Mouse (Mus musculus) kidney, embryonic 16.5 days (tissue): ENCODE measurements around the gene Glyctk. TPM values are rescaled to one million over a fixed set of nuclear protein-coding genes. Genes with fewer than 3 reads are reported as not detected.
A peak's percentile ranks its signal among the peaks of the same experiment; 100 is the strongest.
"Not testable (repeated sequence)": the region's sequence is repeated elsewhere in the genome, so short reads cannot be mapped to it uniquely, and the experiment has no call there.

Experiments used
- ATAC-seq: fragments of 200-750 bp; cut with Nextera tagmentation; 2 replicates; pipeline ENCODE4 v1.8.0; 2017; ENCODE audit warnings: moderate TSS enrichment; ENCODE audit not compliant: low FRiP score, low TSS enrichment
- H3K27ac ChIP-seq: fragments of 300-500 bp; sonication (generic); 2 replicates; pipeline ENCODE4 v1.5.1; 2014; ENCODE audit warnings: low read length
- H3K27me3 ChIP-seq: fragments of 300-500 bp; sonication (generic); 2 replicates; pipeline ENCODE4 v1.6.1; 2014; ENCODE audit warnings: low read length, control low read depth, mixed read lengths; ENCODE audit not compliant: insufficient read depth
- H3K36me3 ChIP-seq: fragments of 300-500 bp; sonication (generic); 2 replicates; pipeline ENCODE4 v1.6.1; 2014; ENCODE audit warnings: low read length, control low read depth, mixed read lengths; ENCODE audit not compliant: insufficient read depth
- H3K4me1 ChIP-seq: fragments of 300-500 bp; sonication (generic); 2 replicates; pipeline ENCODE4 v1.6.1; 2014; ENCODE audit warnings: low read length, control low read depth, mixed read lengths; ENCODE audit not compliant: insufficient read depth
- H3K4me2 ChIP-seq: fragments of 300-500 bp; sonication (generic); replicated peaks from 2 replicates; pipeline ENCODE4 v1.6.1; 2014; ENCODE audit warnings: low read depth, low read length
- H3K4me3 ChIP-seq: fragments of 300-500 bp; sonication (generic); 2 replicates; pipeline ENCODE4 v1.5.1; 2014; ENCODE audit warnings: mild to moderate bottlenecking, low read length
- H3K9ac ChIP-seq: fragments of 300-500 bp; sonication (generic); replicated peaks from 2 replicates; pipeline ENCODE4 v1.6.1; 2014; ENCODE audit warnings: low read length
- H3K9me3 ChIP-seq: fragments of 300-500 bp; sonication (generic); 2 replicates; pipeline ENCODE4 v1.6.1; 2016; ENCODE audit warnings: low read length, control low read depth
- WGBS: fragments of 180-500 bp; shearing (Covaris S2); extraction: QIAGEN DNeasy Blood & Tissue Kit; methylation state at CpG from one replicate; pipeline ENCODE4 v1.1.7; 2014; 5-methylcytosine and 5-hydroxymethylcytosine counted together
- polyA plus RNA-seq: library from polyadenylated mRNA; unstranded; fragments of >200 nt; fragmentation: Nextera tagmentation; extraction: Ambion mirVana; gene quantifications from 2 replicates; pipeline ENCODE4 v1.2.1, GENCODE M21; 2015

The Glyctk gene
- polyA plus RNA-seq, 1 experiment from 2014 or later = 17.1 TPM

GRCm38 (mm10) chr9:106169006-106169405, 11.1 kb upstream of the Glyctk start:
- 42% methylated on average over 1 of the region's 1 CpGs for WGBS
- H3K36me3 ChIP-seq, H3K9me3 ChIP-seq, H3K27me3 ChIP-seq, H3K27ac ChIP-seq, ATAC-seq, H3K9ac ChIP-seq, H3K4me2 ChIP-seq, H3K4me3 ChIP-seq: not testable (repeated sequence)
- H3K4me1 ChIP-seq = peaks cover 18% of the 10 kb centered on the region

- Histone ChIP-seq H3K4me1 (peaks cover 7% of the 10 kb centered on the region; the same call in 1 of the 2 replicates), H3K9ac (no peak overlapping the region), H3K27me3 (no peaks in the 10 kb centered on the region), H3K36me3 (no peaks in the 10 kb centered on the region), H3K4me3 (no peak overlapping the region), H3K27ac (no peak overlapping the region), H3K9me3 (no peaks in the 10 kb centered on the region), H3K4me2 (no peak overlapping the region)
- 59% methylated on average over 1 of the region's 1 CpGs for WGBS
- no peak for ATAC-seq
Observed at GRCm38 (mm10) chr9:106167703-106168102, 9.8 kb upstream of the Glyctk start.

DNA sequence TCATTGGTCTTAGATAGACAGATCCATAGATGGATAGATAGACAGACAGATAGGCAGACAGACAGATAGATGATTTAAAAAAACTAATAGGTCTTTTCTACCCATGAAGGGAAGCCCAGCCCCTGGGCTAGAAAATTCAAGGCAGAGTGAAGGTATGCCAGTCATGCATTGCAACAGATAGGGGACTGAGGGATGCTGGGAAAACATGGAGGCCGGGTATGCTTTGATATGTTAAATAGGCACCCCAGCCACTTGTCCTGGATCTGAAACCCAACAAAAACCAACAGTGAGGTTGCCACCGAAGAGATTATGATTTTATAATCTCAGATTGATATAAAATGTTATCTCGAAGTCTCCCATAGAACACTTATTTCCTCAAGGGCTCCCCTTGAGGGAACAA, 9.3 kb upstream of the Glyctk start:
- 88% methylated on average over 3 of the region's 3 CpGs for WGBS
- Histone ChIP-seq H3K9me3 (no peaks in the 10 kb centered on the region), H3K4me1 (peaks cover 7% of the 10 kb centered on the region; the same call in 1 of the 2 replicates), H3K4me3 (no peak overlapping the region), H3K27me3 (no peaks in the 10 kb centered on the region), H3K27ac (no peak overlapping the region), H3K4me2 (no peak overlapping the region), H3K9ac (no peak overlapping the region), H3K36me3 (no peaks in the 10 kb centered on the region)
- ATAC-seq = no peak

DNA sequence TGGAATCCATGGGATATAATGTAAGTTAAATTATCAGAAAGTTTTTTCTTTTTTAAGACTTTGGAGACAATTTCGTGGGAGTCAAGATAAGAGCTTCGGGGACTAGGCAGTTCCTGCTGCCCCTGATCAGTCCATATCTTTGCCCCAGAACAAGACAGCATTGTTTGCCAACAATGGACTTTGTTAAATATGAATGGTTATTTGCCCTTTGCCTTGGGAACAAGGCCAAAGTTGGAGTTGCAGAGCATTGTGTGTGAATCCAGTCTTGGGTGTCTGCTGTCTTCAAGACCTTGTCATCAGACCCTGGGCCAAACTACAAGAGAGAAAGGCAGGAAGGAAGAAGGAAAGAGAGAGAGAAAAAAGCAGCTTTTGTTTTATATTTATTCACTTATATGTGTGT, 8.8 kb upstream of the Glyctk start:
- no peak for ATAC-seq
- WGBS = 76% methylated on average over 2 of the region's 2 CpGs

GRCm38 (mm10) chr9:106160426-106160825, 2.5 kb upstream of the Glyctk start:
- peak overlapping the region; percentile 56 for H3K4me3 ChIP-seq
- peak overlapping the region; percentile 93 for H3K27ac ChIP-seq
- WGBS = 31% methylated on average over 5 of the region's 5 CpGs
- peak overlapping the region; percentile 68 for H3K4me2 ChIP-seq
- H3K27me3 ChIP-seq = no peaks in the 10 kb centered on the region
- no peaks in the 10 kb centered on the region for H3K9me3 ChIP-seq
- no peaks in the 10 kb centered on the region for H3K36me3 ChIP-seq
- no peak for ATAC-seq
- peaks cover 5% of the 10 kb centered on the region; the same call in 1 of the 2 replicates for H3K4me1 ChIP-seq
- peak overlapping the region; percentile 71 for H3K9ac ChIP-seq

More for the DNA sequence above, 8.8 kb upstream of the Glyctk start:
- Histone ChIP-seq H3K27me3 (no peaks in the 10 kb centered on the region), H3K27ac (no peak overlapping the region), H3K4me3 (no peak overlapping the region), H3K4me2 (no peak overlapping the region), H3K9ac (no peak overlapping the region), H3K4me1 (peaks cover 7% of the 10 kb centered on the region; the same call in 1 of the 2 replicates), H3K36me3 (no peaks in the 10 kb centered on the region), H3K9me3 (no peaks in the 10 kb centered on the region)

DNA sequence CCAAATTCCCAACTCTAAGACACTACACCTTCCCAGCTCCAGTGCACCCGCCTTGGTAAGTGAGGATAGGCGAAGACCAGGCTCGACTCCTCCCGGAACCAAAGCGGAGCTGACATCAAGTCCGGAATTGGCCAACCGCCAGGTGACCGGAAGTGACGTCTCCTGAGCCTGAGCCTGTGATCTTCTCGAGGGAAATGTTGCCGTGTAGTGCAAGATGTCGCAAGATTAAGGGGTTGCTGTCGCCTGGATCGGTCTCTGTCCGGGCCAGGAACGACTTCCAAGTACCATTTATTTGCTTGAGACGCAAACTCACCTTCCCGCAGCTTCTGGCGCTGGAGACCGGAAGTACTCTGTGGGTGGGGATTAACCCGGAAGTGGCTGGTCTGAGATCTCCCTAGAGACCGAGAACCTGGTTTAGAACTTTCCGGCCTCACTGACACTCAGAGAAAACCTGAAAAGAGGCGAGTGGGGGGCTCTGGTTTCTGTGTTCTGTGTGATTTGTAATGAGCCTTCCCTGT, 1.9 kb upstream of the Glyctk start:
- ATAC-seq = peak; percentile 84
- Histone ChIP-seq H3K9ac (peak overlapping the region; percentile 71), H3K27me3 (no peaks in the 10 kb centered on the region), H3K9me3 (no peaks in the 10 kb centered on the region), H3K4me3 (peak overlapping the region; percentile 56), H3K4me2 (peak overlapping the region; percentile 68), H3K36me3 (no peaks in the 10 kb centered on the region), H3K27ac (peak overlapping the region; percentile 93), H3K4me1 (peaks cover 5% of the 10 kb centered on the region; the same call in 1 of the 2 replicates)
- WGBS = under 1% methylated on average over 24 of the region's 24 CpGs

DNA sequence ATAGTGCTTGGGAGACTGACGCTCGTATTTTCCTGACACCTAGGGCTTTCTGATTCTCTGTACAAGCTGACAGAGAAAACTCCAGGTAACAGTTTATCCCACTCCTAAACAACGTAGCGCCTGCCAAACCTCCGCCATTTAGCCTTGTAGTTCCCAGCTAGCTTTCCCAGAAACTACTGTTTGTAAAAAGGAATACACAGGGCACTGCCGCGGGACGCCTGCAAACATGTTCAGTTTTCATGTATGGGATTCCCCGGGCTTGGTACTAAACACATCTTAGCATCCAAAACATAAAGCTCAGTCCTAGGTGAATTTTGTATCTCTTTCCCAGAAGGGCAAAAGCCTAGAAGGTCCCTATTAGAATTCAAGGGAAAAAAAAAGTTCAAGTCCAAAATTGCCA, 1.3 kb upstream of the Glyctk start:
- Histone ChIP-seq H3K9me3 (no peaks in the 10 kb centered on the region), H3K9ac (no peak overlapping the region), H3K4me1 (peaks cover 5% of the 10 kb centered on the region; the same call in 1 of the 2 replicates), H3K27ac (no peak overlapping the region), H3K4me2 (peak overlapping the region; percentile 68), H3K4me3 (no peak overlapping the region), H3K27me3 (no peaks in the 10 kb centered on the region), H3K36me3 (no peaks in the 10 kb centered on the region)
- 84% methylated on average over 9 of the region's 9 CpGs for WGBS
- no peak for ATAC-seq

- ATAC-seq = no peak
- H3K4me2 ChIP-seq = no peak overlapping the region
- no peaks in the 10 kb centered on the region for H3K9me3 ChIP-seq
Observed at GRCm38 (mm10) chr9:106157623-106157925, 364 bp downstream of the Glyctk start.

DNA sequence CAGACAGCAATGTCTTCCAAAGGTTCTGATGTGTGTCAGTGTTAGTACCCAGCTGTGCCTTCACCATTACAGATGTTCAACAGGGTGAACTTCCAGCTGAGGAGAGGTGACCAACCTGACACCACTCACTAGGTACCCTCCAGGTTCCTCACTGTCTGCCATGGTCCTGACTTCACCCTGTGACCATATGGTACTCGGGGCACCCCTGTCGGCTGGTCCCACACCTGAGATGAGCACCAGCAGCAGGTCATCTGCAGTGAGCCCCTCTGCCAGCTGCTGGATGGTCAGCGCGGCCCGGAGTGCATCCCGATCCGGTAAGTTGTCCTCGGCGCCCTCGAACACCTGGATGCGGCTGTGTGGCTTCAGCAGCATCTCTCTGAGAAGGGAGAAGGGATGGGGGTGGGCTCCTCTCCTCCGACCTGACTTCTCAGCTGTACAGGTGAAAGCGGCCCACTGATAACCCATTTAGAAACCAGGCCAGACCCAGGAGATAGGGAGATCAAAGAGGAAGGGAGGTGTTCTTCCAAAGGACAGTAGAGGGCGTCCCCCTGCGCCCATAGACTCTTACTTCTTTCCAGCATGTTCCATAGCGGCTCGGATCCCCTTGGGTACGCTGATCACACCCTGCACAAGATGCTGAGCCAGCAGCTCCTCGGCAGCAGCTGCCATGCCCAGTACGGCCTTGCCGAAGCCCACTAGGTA, 866 bp downstream of the Glyctk start:
- H3K9me3 ChIP-seq = no peaks in the 10 kb centered on the region
- H3K4me3 ChIP-seq = 0 out of 2 replicates have a peak overlapping the region, but pooled peaks have one; percentile 14
- H3K9ac ChIP-seq = no peak overlapping the region
- 81% methylated on average over 21 of the region's 21 CpGs for WGBS
- no peak overlapping the region for H3K4me2 ChIP-seq
- H3K4me1 ChIP-seq = peaks cover 5% of the 10 kb centered on the region; the same call in 1 of the 2 replicates
- H3K27ac ChIP-seq = peak overlapping the region; percentile 56
- no peak for ATAC-seq
- H3K27me3 ChIP-seq = no peaks in the 10 kb centered on the region
- H3K36me3 ChIP-seq = no peaks in the 10 kb centered on the region

More at GRCm38 (mm10) chr9:106157623-106157925, 364 bp downstream of the Glyctk start:
- Histone ChIP-seq H3K4me3 (0 out of 2 replicates have a peak overlapping the region, but pooled peaks have one; percentile 14), H3K27ac (peak overlapping the region; percentile 56), H3K27me3 (no peaks in the 10 kb centered on the region), H3K9ac (no peak overlapping the region), H3K4me1 (peaks cover 5% of the 10 kb centered on the region; the same call in 1 of the 2 replicates), H3K36me3 (no peaks in the 10 kb centered on the region)
- WGBS = 85% methylated on average over 10 of the region's 10 CpGs

- Histone ChIP-seq H3K9me3 (no peaks in the 10 kb centered on the region), H3K36me3 (no peaks in the 10 kb centered on the region), H3K9ac (no peak overlapping the region), H3K4me2 (0 out of 2 replicates have a peak overlapping the region, but pooled peaks have one; percentile 3), H3K27ac (no peak overlapping the region), H3K27me3 (no peaks in the 10 kb centered on the region), H3K4me1 (peaks cover 5% of the 10 kb centered on the region; the same call in 1 of the 2 replicates), H3K4me3 (no peak overlapping the region)
- ATAC-seq = 0 out of 2 replicates have a peak, but pooled peaks have one; percentile 7
- WGBS = 62% methylated on average over 5 of the region's 5 CpGs
Observed at GRCm38 (mm10) chr9:106156419-106156818, 1.5 kb downstream of the Glyctk start.
